Comparison of ENCODE assay signal across 18 mouse cellular contexts in genomic region chr2:65157325-65157724, GRCm38 (mm10).
"Had no signal": no experiment of that assay in that cellular context is flagged by ENCODE, and none has a peak within 500 bp of the region (broad histone marks: within the 10 kb centered on the region; RNA-seq: fewer than 3 reads in every experiment).

No protein-coding gene starts in this region.

- DNase-seq: liver, postnatal 0 days; lung, adult 2 months; lung, postnatal 14 days; lung, postnatal 36 days; right cerebral cortex, postnatal 25 days; thymus, adult 18-20 months; thymus, postnatal 14 days; thymus, postnatal 36 days had no signal

- H3K36me3 ChIP-seq: liver, embryonic 15.5 days; lung, embryonic 15.5 days; midbrain, embryonic 13.5 days; midbrain, embryonic 15.5 days; neural tube, embryonic 12.5 days; stomach, embryonic 15.5 days had no signal

- H3K4me2 ChIP-seq: liver, embryonic 15.5 days; lung, embryonic 15.5 days; midbrain, embryonic 11.5 days; midbrain, embryonic 13.5 days; midbrain, embryonic 15.5 days; neural tube, embryonic 12.5 days; stomach, embryonic 15.5 days had no signal

- H3K27me3 ChIP-seq: liver, embryonic 15.5 days; lung, embryonic 15.5 days; megakaryocyte, embryonic 14.5 days; midbrain, embryonic 13.5 days; midbrain, embryonic 15.5 days; neural tube, embryonic 12.5 days; stomach, embryonic 15.5 days had no signal

- ATAC-seq: liver, postnatal 0 days; lung, postnatal 0 days; midbrain, embryonic 13.5 days; midbrain, embryonic 15.5 days had no signal

- H3K4me3 ChIP-seq: liver, embryonic 15.5 days; lung, embryonic 15.5 days; megakaryocyte, embryonic 14.5 days; midbrain, embryonic 13.5 days; midbrain, embryonic 15.5 days; neural tube, embryonic 12.5 days; stomach, embryonic 15.5 days had no signal

- H3K27ac ChIP-seq: liver, embryonic 15.5 days; lung, embryonic 15.5 days; macrophage; midbrain, embryonic 13.5 days; midbrain, embryonic 15.5 days; neural tube, embryonic 12.5 days; stomach, embryonic 15.5 days had no signal

- H3K4me1 ChIP-seq: lung, embryonic 15.5 days; megakaryocyte, embryonic 14.5 days; midbrain, embryonic 13.5 days; midbrain, embryonic 15.5 days; neural tube, embryonic 12.5 days; stomach, embryonic 15.5 days had no signal

- H3K9me3 ChIP-seq: liver, embryonic 15.5 days; lung, embryonic 15.5 days; megakaryocyte, embryonic 14.5 days; midbrain, embryonic 13.5 days; midbrain, embryonic 15.5 days; neural tube, embryonic 12.5 days; stomach, embryonic 15.5 days had no signal

- H3K9ac ChIP-seq: liver, embryonic 15.5 days; liver, postnatal 0 days; lung, embryonic 15.5 days; midbrain, embryonic 13.5 days; midbrain, embryonic 15.5 days; neural tube, embryonic 12.5 days; stomach, embryonic 15.5 days had no signal
